Mouse (Mus musculus) adrenal gland, postnatal 4 days (tissue): ENCODE data around the gene Cpsf4l. TPM values are rescaled to one million over a fixed set of nuclear protein-coding genes. Genes with fewer than 3 reads are reported as not detected.
A peak's percentile ranks its signal among the peaks of the same experiment; 100 is the strongest.
"Not testable (repeated sequence)": the region's sequence is repeated elsewhere in the genome, so short reads cannot be mapped to it uniquely, and the experiment has no call there.

Experiments used
- DNase-seq, 2 experiments: peaks; one replicate each; pipeline ENCODE4 v3.0.0; 2021 to 2022; ENCODE audit warnings: low spot score in 2 of 2, mixed read lengths in 2 of 2
- total RNA-seq, 2 experiments: library from RNA; stranded (reverse); gene quantifications; 2 replicates each; pipeline ENCODE4 v1.2.3; 2021

Cpsf4l gene
- total RNA-seq, 2 experiments from 2014 or later, result 0.62 to 0.68 TPM

GRCm38 (mm10) chr11:113668857-113669256 lies 41.0 kb downstream of the Cpsf4l start:
- no peak for DNase-seq

DNA sequence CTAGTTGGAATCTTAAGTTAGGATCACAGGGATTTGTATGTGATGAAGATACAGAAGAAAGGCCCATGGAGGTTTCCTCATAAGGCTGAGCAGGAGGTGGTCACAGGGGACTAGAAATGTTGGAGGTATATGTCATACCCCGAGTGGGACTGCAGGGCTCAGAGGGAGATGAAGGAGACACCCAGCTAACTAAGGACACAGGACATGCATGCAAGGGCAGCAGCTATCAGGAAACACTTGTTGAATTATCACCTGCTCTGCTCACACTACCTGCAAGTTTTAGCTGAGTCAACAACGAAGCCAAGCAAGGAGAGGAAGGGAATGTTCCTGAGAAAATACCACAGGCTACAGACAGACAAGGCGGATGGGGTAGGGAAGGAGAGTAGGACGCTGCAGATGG lies 42.1 kb downstream of the Cpsf4l start:
- DNase-seq, result no peak

GRCm38 (mm10) chr11:113667122-113667521 lies 42.7 kb downstream of the Cpsf4l start:
- DNase-seq, result no peak

- DNase-seq, result no peak
Observed at GRCm38 (mm10) chr11:113666648-113667047, 43.2 kb downstream of the Cpsf4l start.

GRCm38 (mm10) chr11:113666205-113666604 lies 43.6 kb downstream of the Cpsf4l start:
- no peak for DNase-seq

- DNase-seq, result no peak
Observed at GRCm38 (mm10) chr11:113664279-113664678, 45.5 kb downstream of the Cpsf4l start.

- DNase-seq, result no peak
Observed at GRCm38 (mm10) chr11:113661835-113662351, 47.9 kb downstream of the Cpsf4l start.

GRCm38 (mm10) chr11:113660940-113661339 lies 48.9 kb downstream of the Cpsf4l start:
- no peak for DNase-seq

DNA sequence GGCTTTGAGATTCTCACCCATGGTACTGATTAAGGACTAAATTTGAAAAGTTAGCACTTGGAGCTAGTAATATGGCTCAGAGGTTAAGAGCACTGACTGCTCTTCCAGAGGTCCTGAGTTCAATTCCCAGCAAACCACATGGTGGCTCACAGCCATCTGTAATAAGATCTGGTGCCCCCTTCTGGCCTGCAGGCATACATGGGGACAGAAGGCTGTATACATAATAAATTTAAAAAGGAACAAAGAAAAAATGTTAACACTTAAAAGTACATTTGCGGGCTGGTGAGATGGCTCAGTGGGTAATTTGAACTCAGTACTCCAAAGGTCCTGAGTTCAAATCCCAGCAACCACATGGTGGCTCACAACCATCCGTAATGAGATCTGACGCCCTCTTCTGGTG lies 49.6 kb downstream of the Cpsf4l start:
- not testable (repeated sequence) for DNase-seq

GRCm38 (mm10) chr11:113658763-113659162 lies 51.1 kb downstream of the Cpsf4l start:
- DNase-seq, result no peak

- no peak for DNase-seq
Observed at GRCm38 (mm10) chr11:113658319-113658718, 51.5 kb downstream of the Cpsf4l start.

DNA sequence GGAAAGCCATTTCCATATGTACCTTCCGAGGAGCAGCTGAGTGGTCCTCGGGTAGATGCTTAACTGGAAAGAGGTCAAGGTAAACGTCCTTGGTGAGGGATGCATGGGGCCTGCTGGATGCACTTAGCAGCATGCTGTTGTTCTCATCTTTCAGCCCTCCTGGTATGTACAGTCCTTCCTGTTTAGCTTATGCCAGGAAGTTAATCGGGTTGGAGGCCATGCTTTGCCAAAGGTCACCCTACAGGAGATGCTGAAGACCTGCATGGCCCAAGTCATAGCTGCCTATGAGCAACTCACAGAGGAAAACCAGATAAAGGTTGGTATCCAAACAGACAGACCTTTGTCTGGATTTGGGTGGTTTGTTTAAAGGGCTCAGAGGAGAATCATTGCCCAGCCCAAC lies 52.6 kb downstream of the Cpsf4l start:
- no peak for DNase-seq

DNA sequence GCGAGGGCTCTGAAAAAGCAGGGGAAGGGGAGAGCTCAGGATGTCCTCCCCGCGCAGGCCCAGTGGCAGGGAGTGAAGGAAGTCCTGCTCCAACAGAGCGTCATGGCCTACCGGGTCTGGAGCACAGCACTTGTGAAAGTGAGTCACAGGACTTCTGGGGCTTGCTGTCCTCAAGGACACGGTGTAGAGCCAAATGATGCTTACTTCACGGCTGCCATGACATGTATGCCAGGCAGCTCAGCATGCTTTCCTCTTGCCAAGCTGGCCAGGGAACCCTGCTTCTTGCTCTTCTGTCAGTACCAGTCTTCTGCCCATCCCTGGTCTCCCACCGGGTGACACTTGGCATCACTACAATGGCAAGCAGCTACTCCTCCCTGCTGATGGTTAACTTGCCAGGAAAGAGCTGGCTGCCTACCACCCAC lies 53.3 kb downstream of the Cpsf4l start:
- peak in 1 of 2 experiments; percentile 17 for DNase-seq

DNA sequence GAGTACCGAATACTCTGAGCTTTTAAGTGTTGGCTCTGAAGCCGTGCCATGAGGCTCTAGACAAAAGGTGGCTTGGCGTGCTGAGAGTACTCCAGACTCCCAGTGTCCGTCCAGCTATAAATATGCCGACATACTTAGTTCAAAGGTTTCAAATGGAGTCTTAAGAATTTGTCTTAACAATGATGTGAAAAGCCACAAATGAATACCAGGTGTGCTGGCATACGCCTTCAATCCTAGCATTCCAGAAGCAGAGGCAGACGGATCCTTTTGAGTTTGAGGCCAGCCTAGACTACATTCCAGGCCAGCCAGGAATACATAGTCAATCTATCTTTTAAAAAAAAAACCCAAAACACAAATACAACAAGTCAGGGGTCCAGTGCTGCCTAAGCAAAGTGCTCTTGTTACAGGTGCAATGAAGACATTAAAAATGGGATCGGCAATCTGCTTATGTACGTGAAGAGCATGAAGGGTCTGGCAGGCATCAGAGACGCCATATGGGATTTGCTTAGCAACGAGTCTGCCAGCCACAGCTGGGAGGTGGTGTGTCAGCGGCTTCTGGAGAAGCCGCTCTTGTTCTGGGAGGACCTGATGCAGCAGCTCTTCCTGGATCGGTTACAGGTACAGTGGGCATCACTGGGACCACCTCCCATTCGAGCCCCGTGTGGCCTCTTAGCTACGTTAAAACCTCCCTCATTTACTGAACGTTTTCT lies 55.1 kb downstream of the Cpsf4l start:
- no peak for DNase-seq

- DNase-seq, result no peak
Observed at GRCm38 (mm10) chr11:113654105-113654504, 55.7 kb downstream of the Cpsf4l start.

DNA sequence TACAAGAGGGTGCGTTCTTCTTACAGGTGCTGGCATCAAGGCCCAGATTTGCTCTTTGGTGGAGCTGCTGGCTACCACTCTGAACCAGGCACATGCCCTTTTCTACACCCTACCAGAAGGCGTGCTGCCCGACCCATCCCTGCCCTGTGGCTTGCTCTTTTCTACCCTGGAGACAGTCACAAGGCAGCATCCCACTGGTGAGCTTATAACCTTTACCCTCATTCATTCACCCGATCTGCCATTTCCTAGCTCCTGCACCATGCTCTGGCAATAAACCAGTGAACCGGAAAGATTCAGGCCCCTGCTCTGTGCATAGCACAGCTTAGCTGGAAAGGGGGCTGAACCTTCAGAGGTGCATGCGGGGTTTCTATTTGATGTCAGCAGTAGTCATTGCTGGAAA lies 57.3 kb downstream of the Cpsf4l start:
- no peak for DNase-seq

DNA sequence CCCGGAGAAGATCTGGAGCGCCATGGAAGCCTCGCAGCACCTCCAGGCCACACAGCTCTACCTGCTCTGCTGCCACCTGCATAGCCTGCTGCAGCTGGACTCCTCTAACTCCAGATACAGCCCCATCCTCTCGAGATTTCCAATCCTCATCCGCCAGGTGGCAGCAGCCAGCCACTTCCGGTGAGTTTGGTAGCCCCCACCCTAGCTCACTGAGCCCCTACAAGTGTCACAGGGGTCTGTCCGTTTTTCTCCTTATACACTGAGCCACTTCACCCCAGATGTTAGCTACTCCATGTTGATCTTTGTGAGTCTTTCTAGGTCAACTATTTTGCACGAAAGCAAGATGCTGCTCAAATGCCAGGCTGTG lies 57.9 kb downstream of the Cpsf4l start:
- DNase-seq, result no peak

GRCm38 (mm10) chr11:113651206-113651906 lies 58.5 kb downstream of the Cpsf4l start:
- no peak for DNase-seq

- peak; percentile 39 to 43 for DNase-seq
Observed at GRCm38 (mm10) chr11:113649353-113650210, 60.2 kb downstream of the Cpsf4l start, which contains the start of gene Slc39a11. Gene Slc39a11, minus strand, starts transcription at chr11:113650079.

DNA sequence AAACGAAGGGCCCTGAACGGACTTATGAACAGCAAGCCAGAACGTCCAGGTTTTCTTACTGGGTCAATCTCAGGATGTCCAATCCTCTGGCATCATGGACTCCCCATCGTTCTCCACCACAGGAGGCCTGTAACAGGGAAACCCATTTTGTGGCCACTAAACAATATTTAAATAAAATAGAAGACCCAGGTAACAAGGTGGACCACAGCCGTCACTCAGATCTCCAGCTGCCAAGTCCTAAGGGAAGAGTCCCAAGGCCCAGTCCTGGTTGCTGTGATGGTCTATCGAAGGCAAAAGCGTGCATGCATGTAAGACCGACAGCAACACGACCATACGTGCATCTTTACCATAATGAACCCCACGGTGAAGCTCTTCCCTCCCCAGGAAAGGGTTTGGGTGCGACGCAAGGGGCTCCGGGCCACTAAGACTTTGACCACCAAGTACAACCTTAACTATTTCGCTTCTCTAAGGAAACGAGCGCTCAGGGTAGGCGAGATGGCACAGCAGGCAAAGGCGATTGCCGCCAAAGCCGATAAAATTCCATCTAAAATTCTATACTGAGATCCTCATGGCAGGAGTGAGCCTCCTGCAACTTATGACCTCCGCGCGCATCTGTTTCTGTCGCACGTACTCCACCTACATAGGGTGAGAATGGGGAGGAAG lies 61.0 kb downstream of the Cpsf4l start, which contains the start of gene Cog1:
Gene Cog1, plus strand, starts transcription at position 480 of the 663 bp plus-strand sequence.
- DNase-seq, result no peak
